Mouse (Mus musculus) retina, postnatal 1 day (tissue): Measurements from ENCODE around the gene Cdc42bpb.

Experiments
- DNase-seq: peaks from one replicate; pipeline ENCODE4 v3.0.0-alpha.2; 2012

Gene Cdc42bpb

GRCm38 (mm10) chr12:111377376-111377973 is at the start of gene Cdc42bpb:
Gene Cdc42bpb (minus strand): TSS chr12:111377718.
- peak; percentile 96 for DNase-seq

- peak; percentile 86 for DNase-seq
Measured at GRCm38 (mm10) chr12:111425789-111426460, 48.4 kb upstream of the Cdc42bpb start.

GRCm38 (mm10) chr12:111425258-111425657 is 47.7 kb upstream of the Cdc42bpb start:
- DNase-seq, result peak; percentile 83

GRCm38 (mm10) chr12:111424547-111424946 is 47.0 kb upstream of the Cdc42bpb start:
- no peak for DNase-seq

- no peak for DNase-seq
Measured at GRCm38 (mm10) chr12:111423570-111424129, 46.1 kb upstream of the Cdc42bpb start.

- no peak for DNase-seq
Measured at GRCm38 (mm10) chr12:111422852-111423251, 45.3 kb upstream of the Cdc42bpb start.

GRCm38 (mm10) chr12:111420946-111421709 is 43.6 kb upstream of the Cdc42bpb start:
- DNase-seq, result no peak

GRCm38 (mm10) chr12:111419918-111420317 is 42.4 kb upstream of the Cdc42bpb start:
- DNase-seq, result no peak

- DNase-seq, result peak; percentile 54
Measured at GRCm38 (mm10) chr12:111416921-111417779, 39.6 kb upstream of the Cdc42bpb start, which contains the start of gene Exoc3l4. Gene Exoc3l4 (plus strand): TSS chr12:111417017.

- DNase-seq, result peak; percentile 93
Measured at GRCm38 (mm10) chr12:111413300-111413699, 35.8 kb upstream of the Cdc42bpb start.

- no peak for DNase-seq
Measured at GRCm38 (mm10) chr12:111412581-111413284, 35.2 kb upstream of the Cdc42bpb start.

- DNase-seq, result no peak
Measured at GRCm38 (mm10) chr12:111411631-111412355, 34.3 kb upstream of the Cdc42bpb start.

GRCm38 (mm10) chr12:111409583-111409982 is 32.1 kb upstream of the Cdc42bpb start:
- no peak for DNase-seq

- no peak for DNase-seq
Measured at GRCm38 (mm10) chr12:111406622-111407021, 29.1 kb upstream of the Cdc42bpb start, which contains the start of gene Lbhd2. Gene Lbhd2 (plus strand): TSS chr12:111406809.

GRCm38 (mm10) chr12:111404880-111405279 is 27.4 kb upstream of the Cdc42bpb start:
- DNase-seq, result peak; percentile 27

- DNase-seq, result peak; percentile 88
Measured at GRCm38 (mm10) chr12:111401454-111402184, 24.1 kb upstream of the Cdc42bpb start.

GRCm38 (mm10) chr12:111396997-111397396 is 19.5 kb upstream of the Cdc42bpb start:
- no peak for DNase-seq

GRCm38 (mm10) chr12:111394008-111394407 is 16.5 kb upstream of the Cdc42bpb start:
- DNase-seq, result no peak

- DNase-seq, result no peak
Measured at GRCm38 (mm10) chr12:111387146-111387545, 9.6 kb upstream of the Cdc42bpb start.

- no peak for DNase-seq
Measured at GRCm38 (mm10) chr12:111386642-111387120, 9.2 kb upstream of the Cdc42bpb start.
